Mouse (Mus musculus) frontal cortex, postnatal 14 days (tissue): ENCODE results near the gene Stard10.

Source experiments
- DNase-seq, 2 experiments: peaks; one replicate each; pipeline ENCODE4 v3.0.0; 2022; ENCODE audit warnings: low spot score in 2 of 2

The Stard10 gene

DNA sequence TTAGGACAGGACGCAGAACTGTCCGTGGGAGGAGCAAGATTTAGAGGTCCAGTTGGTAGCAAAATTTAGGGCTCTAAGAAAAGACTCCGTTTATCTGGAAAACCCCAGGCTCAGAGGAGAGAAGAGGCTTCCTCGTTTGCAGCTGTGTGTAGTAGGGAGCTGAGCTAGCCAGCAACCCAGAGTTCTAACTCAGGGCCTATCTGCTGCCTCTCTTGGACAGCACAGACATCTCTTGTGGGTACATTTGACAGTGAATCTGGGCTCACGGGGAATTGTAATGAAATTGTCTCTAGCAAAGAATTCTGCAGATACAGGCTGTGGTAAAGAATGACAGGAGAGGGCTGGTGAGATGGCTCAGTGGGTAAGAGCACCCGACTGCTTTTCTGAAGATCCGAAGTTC lies 14.2 kb upstream of the Stard10 start:
- DNase-seq, result no peak

DNA sequence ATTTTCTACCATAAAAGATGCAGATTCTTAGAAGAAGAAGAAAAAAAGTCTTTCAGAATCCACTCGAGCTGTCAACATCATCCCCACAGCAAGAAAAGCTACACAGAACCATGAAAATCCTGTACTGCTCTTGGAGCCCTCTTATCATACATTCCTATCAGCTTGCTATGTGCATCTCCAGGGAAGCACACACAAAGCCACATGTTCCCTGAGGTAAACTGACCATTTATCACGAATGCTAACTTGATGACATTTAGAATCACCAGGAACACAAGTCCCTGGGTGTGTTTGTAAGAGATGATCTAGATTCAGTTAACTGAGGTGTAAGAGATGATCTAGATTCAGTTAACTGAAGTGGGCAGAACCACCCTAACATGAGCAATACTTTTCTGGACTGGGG lies 10.0 kb upstream of the Stard10 start:
- no peak for DNase-seq

DNA sequence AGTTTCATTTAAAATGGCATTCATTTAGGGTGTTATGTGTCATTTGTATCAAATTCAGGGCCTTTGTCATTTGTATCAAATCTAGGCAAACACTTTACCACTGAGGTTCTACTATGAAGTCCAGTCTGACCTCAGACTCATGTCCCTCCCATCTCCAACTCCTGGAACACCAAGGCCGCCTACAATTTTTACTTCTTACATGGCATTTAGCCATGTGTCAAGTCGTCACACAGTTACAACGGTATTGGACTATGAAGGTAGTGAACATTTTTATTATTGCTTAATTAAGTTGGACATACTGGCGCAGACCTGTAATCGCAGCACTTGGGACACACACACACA lies 6.9 kb upstream of the Stard10 start:
- no peak for DNase-seq

DNA sequence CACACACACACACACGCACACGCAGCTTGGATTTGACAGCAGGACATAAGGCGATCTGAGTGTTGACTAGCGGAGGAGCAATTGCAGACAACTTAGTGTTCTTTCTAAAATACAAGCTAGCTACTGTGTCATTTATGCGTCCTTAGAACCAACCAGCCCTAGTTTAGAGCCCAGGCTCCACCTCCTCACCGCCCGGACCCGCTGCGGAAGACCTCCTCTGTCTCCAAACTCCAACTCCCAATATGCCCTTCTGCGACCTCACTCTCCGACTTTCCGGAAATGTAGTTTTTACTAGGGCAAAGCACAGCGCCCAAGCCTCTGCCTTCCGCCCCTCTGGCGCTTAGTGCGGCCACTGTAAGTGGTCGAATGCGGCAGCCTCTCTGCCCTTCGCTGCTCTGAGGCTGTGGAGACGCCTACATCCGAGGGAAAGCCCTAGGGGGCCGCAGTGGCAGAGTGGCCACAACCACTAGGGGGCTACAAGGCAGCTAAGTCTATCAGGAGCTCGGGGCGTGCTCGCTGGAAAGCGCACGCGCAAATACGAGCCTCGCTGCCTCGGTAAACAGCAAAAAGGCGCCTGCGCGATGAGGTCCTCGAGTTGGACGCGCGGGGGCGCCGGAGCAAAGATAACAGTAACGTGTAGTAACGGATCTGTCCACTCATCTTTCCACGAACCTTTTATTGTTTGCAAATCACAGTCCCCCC lies 6.4 kb upstream of the Stard10 start:
- peak; percentile 96 for DNase-seq

DNA sequence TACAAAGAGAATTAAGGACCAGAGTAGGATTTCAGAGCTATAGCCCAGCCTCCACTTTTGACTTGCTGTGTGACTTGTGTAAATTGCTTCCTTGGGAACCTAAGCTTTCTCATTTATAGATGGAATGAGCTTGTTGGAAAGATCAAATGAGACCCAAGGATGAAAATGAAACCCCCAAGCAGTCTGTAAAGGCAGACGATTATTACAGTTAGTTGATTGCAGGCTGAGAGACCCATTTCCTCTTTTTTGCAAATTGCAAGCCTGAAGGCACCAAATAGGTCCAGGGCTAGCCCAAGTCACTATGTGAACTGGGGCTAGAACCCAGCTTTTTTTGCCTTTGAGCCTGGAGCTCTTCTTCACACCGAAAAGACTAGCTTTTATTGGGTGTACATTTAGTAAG lies 5.8 kb upstream of the Stard10 start:
- no peak for DNase-seq

DNA sequence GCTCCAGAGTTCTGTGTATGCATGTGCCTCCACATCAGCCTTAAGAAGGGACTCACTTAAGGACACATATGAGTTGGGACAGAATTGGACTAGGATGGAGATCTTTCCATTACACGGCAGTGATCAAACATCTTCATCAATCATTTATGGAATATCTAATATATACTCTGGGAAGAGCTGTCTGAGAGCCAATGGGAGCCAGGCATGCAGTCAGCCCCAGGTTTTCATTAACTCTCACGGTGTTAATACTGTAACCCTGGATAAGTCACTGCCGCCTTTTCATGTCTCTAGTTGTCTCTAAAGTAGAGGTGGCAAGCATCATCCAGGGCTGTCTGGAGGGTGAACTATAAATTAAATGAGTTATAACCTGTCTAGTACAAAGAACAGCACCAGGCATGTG lies 3.9 kb upstream of the Stard10 start:
- no peak for DNase-seq

DNA sequence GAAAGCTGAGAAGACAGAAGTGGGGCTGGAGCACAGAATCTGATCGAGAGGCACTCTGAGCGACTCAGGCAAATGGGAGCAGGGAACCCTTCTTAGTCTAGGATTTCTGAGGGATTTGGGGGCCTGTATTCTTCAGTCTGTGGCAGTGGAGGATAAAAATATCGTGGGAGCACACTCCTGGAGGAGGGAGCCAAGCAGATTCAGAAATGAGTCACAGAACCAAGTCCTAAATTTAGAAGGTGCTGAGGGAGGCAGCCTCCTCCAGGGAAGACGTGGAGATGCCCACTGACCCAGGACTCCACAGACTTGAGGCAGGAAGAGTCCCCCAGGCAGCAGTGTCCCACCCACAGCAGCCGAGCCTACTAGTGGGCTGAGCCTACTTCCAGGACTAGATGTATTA lies 2.5 kb upstream of the Stard10 start:
- DNase-seq, result no peak

DNA sequence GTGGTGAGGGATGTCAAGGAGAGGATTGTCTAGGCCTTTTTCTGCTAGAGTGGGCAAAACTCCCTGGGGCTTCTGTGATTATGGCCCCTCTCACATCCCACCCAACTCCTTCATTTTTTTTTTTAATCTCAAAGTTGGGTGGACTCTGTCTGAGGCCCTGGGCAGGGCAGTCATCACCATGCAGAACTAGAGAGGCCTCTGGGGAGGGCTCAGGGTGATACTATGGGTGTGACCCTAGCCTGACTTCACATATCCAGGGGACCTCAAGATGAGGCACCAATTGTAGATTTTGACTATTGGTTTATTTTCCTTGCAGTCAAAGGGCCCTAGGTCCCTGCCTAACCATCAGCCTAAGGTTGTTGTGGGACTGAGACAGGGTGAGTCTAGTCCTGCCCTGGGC lies 1.2 kb upstream of the Stard10 start:
- DNase-seq, result no peak

DNA sequence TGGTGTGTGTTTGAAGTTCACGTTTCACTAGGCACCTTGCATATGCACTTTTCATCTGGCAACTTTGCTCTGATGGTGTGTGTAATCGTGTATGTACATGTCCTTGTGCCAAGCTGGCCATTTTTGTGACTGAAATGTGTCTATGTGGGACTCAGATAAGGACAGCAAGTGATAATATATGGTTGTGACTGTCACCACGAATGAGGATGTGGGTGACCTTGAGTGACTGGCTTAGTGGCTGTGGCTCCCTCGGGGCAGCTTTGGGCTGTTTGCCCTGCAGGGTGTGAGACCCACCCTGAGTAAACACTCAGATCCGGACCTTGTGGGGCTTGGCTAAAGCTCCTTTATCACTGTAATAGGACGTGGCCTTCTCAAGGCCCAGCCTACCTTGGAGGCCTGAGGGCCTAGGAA lies 290 bp upstream of the Stard10 start:
- DNase-seq, result no peak

DNA sequence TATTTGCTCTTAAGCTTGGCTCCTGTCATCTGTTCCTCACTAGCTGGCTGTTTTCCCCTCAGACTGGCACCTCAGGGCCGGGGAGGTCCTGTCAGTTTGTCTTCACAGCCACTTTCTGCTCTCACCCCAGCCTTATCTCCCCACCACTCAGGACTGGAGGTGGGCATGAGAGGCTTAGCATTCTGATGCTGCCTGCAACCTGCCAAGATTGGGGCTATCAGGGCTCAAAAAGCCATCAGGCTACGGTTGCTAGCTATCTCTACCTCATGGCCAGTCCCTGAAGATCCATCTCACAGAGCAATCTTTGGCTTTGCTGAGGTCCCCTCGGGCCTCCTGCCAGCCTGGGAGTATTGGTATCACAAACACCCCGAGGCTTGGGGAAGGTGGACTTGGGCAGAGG lies 2.0 kb downstream of the Stard10 start:
- DNase-seq, result no peak

DNA sequence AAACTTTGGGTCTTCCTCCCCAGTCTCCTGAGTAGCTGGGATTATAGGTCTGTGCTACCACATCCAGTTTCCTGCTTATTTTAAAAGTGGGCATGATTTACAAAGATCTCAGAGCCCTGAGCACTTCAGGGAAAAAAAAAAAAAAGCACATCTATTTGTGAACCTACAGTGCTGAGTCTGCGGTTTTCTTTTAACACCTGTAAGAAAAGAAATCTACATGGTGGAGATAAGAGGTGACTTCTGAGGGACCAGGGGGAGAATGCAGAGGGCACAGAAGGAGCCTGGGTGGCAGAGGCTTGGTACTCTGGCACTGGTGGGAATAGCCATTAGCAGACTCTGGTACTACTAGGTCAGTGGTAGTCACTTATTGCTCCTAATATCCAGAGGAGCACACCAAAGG lies 2.9 kb downstream of the Stard10 start:
- no peak for DNase-seq

DNA sequence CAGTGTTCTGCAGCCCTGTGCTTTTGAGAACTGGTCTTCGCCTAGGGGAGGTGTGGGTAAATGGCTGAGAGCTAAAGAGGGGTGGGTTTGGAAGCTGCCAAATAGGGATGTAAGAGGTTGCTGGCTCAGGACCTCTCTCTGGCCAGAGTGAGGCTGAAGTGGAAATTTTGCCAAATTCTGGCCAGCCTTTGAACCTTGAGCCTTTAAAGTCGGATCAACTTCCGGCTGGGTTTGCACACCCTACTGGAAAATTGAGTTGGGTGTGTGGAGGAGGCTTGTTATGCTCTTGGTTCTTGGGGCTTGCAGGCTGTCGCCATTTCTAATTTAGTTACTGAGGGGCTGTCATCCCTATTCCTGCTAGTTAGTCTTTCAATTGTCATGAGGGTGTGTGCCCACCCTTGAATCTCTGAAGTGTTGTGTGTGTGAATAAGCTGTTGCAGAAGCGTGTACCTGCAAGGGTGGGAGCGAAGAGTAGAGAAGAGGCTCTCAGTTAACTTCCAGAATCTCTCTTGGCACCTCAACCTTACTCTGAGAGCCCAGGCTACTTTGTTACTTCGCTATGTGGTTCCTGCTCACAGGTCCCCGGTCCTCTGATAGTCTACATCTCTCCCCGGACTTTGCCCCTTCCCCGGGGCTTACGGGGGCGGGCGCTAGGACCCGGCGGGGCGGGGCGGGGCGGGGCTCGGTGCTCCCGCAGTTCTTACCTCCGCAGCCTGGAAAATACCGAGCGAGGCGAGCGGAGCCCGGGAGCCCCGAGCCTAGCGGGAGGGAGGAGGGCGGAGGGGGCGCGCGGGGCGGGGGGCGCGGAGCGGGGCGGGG lies 3.7 kb downstream of the Stard10 start:
- DNase-seq, result peak in 1 of 2 experiments; percentile 15

DNA sequence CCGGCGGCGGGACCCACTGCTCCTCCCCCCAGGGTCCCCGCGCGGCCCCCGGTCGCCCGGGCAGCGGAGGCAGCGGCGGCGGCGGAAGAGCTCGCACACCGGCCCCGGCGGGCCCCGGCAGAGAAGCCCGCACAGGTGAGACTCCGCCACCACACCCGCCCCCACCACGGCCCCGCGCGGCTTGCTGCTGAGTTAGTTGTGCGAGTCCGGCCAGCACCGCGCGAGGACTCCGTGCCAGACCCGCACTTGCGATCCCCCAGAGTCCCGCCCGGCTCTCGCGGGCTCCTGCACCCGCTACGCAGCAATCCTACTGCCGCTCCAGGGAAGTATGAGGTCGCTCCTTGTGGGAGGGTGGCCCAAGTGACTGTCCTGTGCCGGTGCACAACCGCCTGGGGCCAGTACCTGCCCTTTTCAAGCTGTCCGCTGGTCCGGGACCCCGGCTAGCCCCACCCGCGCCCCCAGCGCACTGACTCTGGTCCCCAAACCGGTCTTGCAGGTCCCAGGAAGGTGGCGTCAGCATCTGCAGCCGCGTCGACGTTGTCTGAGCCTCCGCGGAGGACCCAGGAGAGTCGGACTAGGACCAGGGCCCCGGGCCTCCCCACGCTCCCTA lies 4.4 kb downstream of the Stard10 start:
- DNase-seq, result peak in 1 of 2 experiments; percentile 16

DNA sequence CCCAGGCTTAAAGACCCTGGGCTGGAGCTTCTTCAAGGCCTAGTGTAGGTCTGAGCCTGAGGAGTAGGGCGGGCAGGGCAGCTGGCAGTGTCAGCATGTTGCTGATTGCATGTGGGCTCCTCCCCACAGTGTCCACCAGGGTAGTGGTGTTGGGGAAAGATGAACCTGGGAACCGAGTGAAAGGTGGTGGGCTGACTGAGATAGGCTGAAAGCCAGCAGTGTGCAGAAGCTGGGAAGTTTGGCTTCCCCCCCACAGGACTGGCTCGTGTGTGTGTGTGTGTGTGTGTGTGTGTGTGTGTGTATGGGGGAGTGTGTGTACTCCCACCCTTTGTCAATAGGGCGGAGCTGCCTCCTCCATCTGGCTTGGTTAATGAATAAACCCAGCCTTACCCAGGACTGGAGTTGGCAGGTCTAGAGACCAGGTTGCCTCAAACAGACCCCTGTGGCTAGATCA lies 6.3 kb downstream of the Stard10 start:
- no peak for DNase-seq

DNA sequence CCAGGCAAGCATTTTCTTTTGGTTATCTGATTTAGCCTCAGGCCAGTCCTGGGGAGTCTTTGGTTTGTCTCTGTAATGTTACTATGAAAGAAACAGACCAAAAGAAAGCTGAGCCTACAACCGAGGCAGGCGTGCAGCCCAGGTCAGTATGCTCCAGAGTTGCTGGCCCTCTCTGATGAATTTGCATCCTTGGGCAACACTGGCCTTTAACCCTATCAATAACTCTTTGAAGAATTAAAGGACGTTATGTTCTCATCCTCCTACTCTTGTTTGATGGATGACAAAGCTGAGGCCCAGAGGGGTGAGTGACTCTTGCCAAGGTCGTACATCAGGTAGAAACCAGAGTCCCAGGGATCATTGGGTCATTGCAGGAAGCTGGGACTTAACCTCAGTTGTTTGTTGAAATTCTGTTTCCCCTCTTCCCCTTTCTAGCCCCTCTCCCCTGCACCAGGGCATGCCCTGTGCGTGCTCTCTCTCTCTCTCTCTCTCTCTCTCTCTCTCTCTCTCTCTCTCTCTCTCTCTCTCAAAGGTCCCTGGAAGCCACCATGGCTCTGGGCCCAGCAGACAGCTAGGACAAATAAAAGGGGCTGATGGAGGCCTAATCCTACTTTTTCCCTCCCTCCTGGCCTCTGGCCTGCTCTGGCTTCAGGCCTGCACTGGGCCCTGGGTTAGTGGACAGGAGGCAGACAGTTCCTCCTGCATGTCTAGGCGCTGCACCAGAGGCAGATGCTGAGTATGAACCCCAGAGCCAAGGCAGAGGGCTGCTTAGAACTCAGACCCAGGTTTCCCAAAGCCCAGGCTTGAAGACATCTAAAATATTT lies 7.5 kb downstream of the Stard10 start:
- DNase-seq, result no peak

DNA sequence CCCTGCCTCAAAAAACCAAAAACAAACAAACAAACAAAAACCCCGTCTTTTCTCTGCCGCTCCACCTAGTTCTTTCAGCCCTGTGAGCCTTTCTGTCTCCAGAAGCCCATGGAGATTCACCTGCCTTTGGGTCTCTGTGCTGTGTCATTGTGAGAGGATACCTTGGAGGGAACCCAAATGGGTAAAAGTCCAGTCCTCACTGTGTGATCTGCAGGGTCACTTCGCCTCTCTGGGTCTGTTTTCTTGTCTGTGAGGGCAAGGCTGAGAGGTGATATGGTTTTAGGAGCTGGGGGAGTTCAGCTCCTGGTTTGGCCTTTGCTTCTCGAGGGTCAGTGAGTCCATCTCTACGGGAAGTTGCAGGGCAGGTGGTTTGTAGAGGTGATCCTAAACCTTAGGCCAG lies 9.1 kb downstream of the Stard10 start:
- no peak for DNase-seq

DNA sequence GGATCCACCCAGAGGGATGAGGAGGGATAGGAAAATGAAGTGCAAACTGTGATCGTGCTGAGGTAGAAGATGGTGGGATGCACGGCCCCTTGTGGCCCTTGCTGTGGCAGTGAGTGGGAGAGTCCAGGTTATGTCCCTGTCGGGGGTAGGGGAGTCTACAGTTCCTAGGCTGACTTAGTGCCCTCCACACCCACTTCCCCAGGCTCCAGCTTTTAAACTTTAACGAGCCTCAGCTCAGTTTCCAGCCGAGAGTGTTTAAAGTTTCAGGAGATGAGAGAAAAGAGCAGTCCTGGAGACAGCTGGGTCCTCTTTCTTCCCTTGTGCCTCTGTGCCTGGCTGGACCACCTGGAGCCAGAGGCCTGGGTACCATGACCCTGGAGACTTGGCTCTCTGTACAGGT lies 10.4 kb downstream of the Stard10 start:
- DNase-seq, result no peak

DNA sequence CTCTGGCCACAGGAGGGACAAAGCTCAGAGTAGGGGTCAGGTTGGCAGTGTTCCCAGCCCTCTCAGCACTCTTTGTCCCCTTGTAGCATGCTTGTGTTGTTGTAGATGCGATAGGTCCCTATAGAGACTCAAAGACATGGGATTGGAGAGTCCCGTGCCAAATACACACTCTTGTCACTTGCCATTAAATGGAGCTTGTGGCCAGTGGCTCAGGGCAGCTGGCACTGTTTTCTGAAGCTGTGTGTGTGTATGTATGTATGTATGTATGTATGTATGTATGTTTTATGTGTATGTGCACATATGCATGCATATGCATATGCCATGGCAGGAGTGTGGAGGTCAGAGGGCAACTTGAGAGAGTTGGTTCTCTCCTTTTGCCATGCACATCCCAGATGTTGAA lies 10.9 kb downstream of the Stard10 start:
- no peak for DNase-seq

DNA sequence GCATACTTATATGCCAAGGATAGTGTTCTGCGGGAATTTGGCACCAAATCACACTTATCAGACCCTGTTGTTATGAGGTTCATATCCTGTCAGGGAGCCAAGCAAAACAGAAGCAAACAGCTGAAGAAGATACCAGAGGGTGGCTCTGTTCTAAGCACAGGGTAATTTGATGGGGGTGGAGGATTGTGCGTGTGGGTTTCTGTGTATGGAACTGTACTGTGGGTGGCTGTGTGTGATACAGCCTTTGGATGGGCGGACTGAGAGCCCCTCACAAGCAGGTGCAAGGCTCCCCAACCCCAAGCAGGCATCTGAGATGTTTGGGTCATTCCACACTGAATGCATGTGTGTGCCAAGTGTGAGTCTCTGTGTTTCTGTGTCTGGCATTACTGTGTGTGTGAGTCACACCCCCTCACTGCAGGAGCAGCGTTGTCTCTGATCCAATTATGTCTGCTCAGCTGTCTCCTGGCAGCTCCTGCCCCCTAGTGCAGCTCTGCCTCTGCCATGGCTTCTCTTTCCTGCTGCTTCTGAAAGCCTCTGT lies 11.8 kb downstream of the Stard10 start:
- peak in 1 of 2 experiments; percentile 46 for DNase-seq

DNA sequence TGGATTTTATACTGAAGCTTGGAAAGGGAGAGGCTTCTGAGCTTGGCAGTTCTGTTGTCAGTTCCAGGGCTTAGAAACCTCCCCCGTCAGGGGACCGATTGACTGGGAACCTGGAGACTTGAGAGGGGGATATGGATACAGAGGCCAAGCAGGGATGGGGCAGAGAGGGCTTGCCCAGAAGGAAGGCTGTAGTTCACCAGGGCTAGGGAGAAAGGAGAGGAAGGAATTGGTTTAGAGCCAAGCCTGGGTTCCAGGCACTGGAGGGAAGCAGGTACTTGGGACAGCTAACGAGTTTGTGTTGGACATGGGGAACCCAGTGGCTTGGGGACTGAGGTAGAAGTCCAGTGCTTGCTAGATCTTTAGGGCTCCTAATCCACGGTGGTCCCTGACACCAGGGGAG lies 12.7 kb downstream of the Stard10 start:
- DNase-seq, result no peak

DNA sequence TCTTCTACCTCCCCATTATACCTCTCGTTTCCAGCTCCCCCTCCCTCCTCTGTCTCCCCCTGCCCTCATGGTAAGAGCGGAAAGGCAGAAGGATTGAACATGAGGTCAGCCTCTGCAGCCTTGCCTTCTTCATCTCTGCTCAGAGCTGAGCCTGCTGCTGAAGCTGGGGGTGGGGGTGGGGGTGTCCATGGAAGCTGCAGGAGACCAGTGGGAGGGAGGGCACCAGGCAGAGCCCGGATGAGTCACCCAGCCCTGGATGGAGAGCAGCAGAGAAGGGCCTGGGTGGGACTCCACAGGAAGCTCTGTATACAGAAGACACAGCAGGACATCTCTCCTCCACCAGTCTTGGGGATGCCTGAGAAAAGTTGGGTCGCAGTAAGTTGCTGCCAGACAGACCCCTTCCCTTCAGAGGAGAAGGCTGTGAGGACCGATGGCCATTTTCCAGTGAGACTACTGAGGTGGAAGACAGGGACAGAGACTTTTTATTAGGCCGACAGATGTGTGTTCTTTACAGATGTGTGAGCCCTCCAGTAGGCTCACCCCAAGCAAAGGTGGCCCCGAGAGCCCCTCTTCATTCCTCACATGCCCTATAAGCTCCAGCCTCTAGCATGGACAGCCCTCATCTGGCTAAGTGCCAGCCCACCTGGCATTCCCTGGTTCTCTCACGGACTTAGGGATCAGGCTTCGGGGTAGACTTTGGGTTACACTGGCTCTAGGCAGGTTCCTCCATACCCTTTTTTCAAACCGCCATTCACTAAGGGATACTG lies 13.4 kb downstream of the Stard10 start:
- no peak for DNase-seq
